Mouse (Mus musculus) thymus, adult 2 months (tissue): ENCODE measurements around the gene Snph.

ENCODE experiments used
- CTCF ChIP-seq: fragments of 200-500 bp; IDR thresholded peaks from 2 replicates; pipeline ENCODE4 v1.5.1; 2012; ENCODE audit warnings: mild to moderate bottlenecking, control low read depth, low read length, moderate library complexity, borderline replicate concordance; ENCODE audit not compliant: control insufficient read depth, poor library complexity, insufficient read depth; ENCODE audit errors: extremely low read depth
- POLR2A ChIP-seq: fragments of 200-500 bp; IDR thresholded peaks from 2 replicates; pipeline ENCODE4 v1.6.1; 2012; ENCODE audit warnings: mild to moderate bottlenecking, low read length, control low read depth, moderate library complexity; ENCODE audit not compliant: control insufficient read depth, poor library complexity, insufficient read depth; ENCODE audit errors: extremely low read depth

GRCm38 (mm10) chr2:151579183-151579582 is 53.2 kb downstream of the Snph start:
- TF ChIP-seq POLR2A = no peak
- TF ChIP-seq CTCF = no peak
